Mouse (Mus musculus) G1E (cell line): ENCODE measurements at regions not wholly inside any gene's neighbourhood (a gene's known extent, or its start where the extent isn't known, plus 50 kb on each side); places are given as distances from the start of the nearest gene placed in this dataset.

Experiments used
- ATAC-seq: 2 replicates; pipeline ENCODE4 v1.8.0; 2016; ENCODE audit warnings: mild to moderate bottlenecking; ENCODE audit not compliant: insufficient number of reproducible peaks, poor library complexity, low FRiP score, severe bottlenecking; ENCODE audit errors: extremely low read depth
- DNase-seq: peaks from one replicate; pipeline ENCODE4 v3.0.0; 2012; ENCODE audit warnings: low spot score
- H3K27me3 ChIP-seq: 2 replicates; pipeline ENCODE4 v1.6.1; 2012; ENCODE audit warnings: mild to moderate bottlenecking, low read length, inconsistent platforms; ENCODE audit not compliant: insufficient read depth
- H3K36me3 ChIP-seq: replicated peaks from 2 replicates; pipeline ENCODE3; 2012; ENCODE audit warnings: mild to moderate bottlenecking, inconsistent platforms
- H3K4me1 ChIP-seq: 2 replicates; pipeline ENCODE4 v1.6.1; 2012; ENCODE audit warnings: low read depth, low read length, inconsistent platforms, mixed read lengths; ENCODE audit not compliant: insufficient read depth
- H3K4me3 ChIP-seq: 2 replicates; pipeline ENCODE4 v1.5.1; 2012; ENCODE audit warnings: low read depth, mild to moderate bottlenecking, inconsistent platforms, low read length, moderate library complexity, mixed read lengths
- H3K9me3 ChIP-seq: replicated peaks from 2 replicates; pipeline ENCODE4 v1.6.1; 2012; ENCODE audit warnings: inconsistent platforms
- CTCF ChIP-seq: IDR thresholded peaks from 2 replicates; pipeline ENCODE4 v1.5.1; 2012; ENCODE audit warnings: low read depth, low read length, inconsistent platforms, mixed read lengths
- GATA1 ChIP-seq: IDR thresholded peaks from 2 replicates; pipeline ENCODE4 v1.6.1; 2012; ENCODE audit warnings: borderline replicate concordance, low read length, inconsistent platforms, mixed read lengths
- GATA2 ChIP-seq: IDR thresholded peaks from 2 replicates; pipeline ENCODE4 v1.6.1; 2012; ENCODE audit warnings: low read depth, low read length, inconsistent platforms, borderline replicate concordance
- POLR2AphosphoS5 ChIP-seq: IDR thresholded peaks from 2 replicates; pipeline ENCODE4 v1.6.1; 2012; ENCODE audit warnings: low read depth, low read length, inconsistent platforms; ENCODE audit not compliant: insufficient replicate concordance
- TAL1 ChIP-seq: conservative IDR thresholded peaks from 2 replicates; pipeline ENCODE4 v1.6.1; 2012; ENCODE audit warnings: low read depth, low read length, inconsistent platforms, mixed read lengths

DNA sequence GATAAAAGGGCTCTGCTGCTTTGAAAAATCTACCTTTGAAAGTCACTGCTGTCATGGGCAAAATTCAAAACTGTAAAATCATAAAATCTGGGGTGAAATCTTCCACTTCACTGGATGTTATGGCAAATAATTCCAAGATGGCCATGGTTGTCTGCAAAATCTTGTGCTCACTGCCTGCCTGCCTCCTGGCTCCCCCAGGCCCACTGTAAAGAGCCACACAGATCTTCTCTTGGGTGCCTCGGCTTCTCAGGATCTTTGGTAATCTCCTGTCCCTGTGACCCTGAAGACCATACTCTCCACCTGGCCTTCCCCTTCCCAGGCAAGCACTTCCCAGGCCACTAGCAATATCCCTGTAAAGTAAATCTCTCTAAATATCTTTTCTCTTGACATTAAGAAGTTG lies 505.1 kb upstream of the Kdm8 start:
- no peaks in the 10 kb centered on the region for H3K27me3 ChIP-seq
- DNase-seq (no peak), ATAC-seq (no peak)

DNA sequence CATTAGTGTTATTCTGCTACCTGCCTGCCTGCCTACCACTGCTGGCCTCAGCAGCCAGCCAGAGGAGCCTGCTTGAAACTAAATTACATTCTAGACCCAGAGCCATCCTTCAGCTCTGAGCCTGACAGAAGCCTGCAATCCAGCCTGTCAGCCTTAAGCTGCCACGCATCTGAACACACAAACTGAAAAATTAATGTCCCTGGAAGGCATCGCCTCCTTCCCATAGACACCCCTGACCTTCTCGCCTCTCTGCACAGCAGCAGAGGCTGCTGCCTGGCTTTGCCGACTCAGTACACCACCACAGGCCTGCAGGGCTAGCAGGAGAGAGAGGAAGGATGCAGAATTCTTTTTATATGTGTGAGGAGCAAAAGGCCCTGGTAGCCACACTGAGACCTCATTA lies 502.9 kb upstream of the Kdm8 start:
- no peaks in the 10 kb centered on the region for H3K36me3 ChIP-seq
- no peaks in the 10 kb centered on the region for H3K4me1 ChIP-seq
- H3K9me3 ChIP-seq, result peaks cover 16% of the 10 kb centered on the region
- no peak overlapping the region for H3K4me3 ChIP-seq
- no peak for TF ChIP-seq CTCF
- no peak for TF ChIP-seq POLR2AphosphoS5
- TF ChIP-seq GATA2, result no peak
- TF ChIP-seq TAL1, result no peak
- no peak for TF ChIP-seq GATA1
- no peaks in the 10 kb centered on the region for H3K27me3 ChIP-seq
- ATAC-seq (no peak), DNase-seq (no peak)

More for the DNA sequence above, 505.1 kb upstream of the Kdm8 start:
- Histone ChIP-seq H3K4me1 (no peaks in the 10 kb centered on the region), H3K9me3 (peaks cover 20% of the 10 kb centered on the region), H3K4me3 (no peak overlapping the region), H3K36me3 (no peaks in the 10 kb centered on the region)
- no peak for TF ChIP-seq GATA1
- TF ChIP-seq POLR2AphosphoS5, result no peak
- no peak for TF ChIP-seq CTCF
- no peak for TF ChIP-seq TAL1
- no peak for TF ChIP-seq GATA2

DNA sequence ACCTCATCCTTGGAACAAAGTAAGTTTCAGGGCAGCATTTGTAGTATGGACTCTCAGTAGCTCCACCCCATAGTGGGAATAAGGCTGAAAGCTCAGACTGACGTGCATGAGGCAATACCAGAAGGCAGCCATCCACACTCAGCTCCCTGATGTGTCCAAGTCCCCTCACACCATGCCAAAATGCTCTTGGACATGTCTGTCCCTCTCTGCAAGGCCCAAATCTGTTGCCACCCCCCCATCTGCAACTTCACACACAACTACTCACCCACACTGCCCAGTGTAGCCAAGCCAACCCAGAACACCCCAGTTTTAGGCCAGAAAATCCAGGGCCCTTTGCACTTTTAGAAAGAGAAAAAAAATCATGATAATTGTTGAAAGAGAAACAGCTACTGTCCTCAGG lies 498.1 kb upstream of the Kdm8 start:
- Histone ChIP-seq H3K36me3 (no peaks in the 10 kb centered on the region), H3K9me3 (peaks cover 21% of the 10 kb centered on the region), H3K27me3 (no peaks in the 10 kb centered on the region), H3K4me1 (no peaks in the 10 kb centered on the region), H3K4me3 (no peak overlapping the region)
- ATAC-seq (no peak), DNase-seq (no peak)
- TF ChIP-seq TAL1, result no peak
- TF ChIP-seq GATA1, result no peak
- TF ChIP-seq CTCF, result no peak
- TF ChIP-seq GATA2, result no peak
- no peak for TF ChIP-seq POLR2AphosphoS5

GRCm38 (mm10) chr7:124957329-124957728 lies 487.1 kb upstream of the Kdm8 start:
- no peaks in the 10 kb centered on the region for H3K36me3 ChIP-seq
- no peak overlapping the region for H3K4me3 ChIP-seq
- no peaks in the 10 kb centered on the region for H3K27me3 ChIP-seq
- no peak for TF ChIP-seq GATA1
- no peak for TF ChIP-seq POLR2AphosphoS5
- TF ChIP-seq TAL1, result no peak
- TF ChIP-seq CTCF, result no peak
- TF ChIP-seq GATA2, result no peak
- ATAC-seq (no peak), DNase-seq (no peak)
- H3K4me1 ChIP-seq, result no peaks in the 10 kb centered on the region
- peaks cover 36% of the 10 kb centered on the region for H3K9me3 ChIP-seq

- H3K4me1 ChIP-seq, result no peaks in the 10 kb centered on the region
- no peak overlapping the region for H3K4me3 ChIP-seq
- ATAC-seq, result no peak
- DNase-seq, result no peak
- H3K27me3 ChIP-seq, result no peaks in the 10 kb centered on the region
- no peaks in the 10 kb centered on the region for H3K36me3 ChIP-seq
- H3K9me3 ChIP-seq, result peaks cover 5% of the 10 kb centered on the region; the same call in 1 of the 2 replicates
- TF ChIP-seq CTCF, result no peak
- TF ChIP-seq TAL1, result no peak
- no peak for TF ChIP-seq GATA1
- no peak for TF ChIP-seq POLR2AphosphoS5
- no peak for TF ChIP-seq GATA2
Measured at GRCm38 (mm10) chr7:124974870-124975488, 469.5 kb upstream of the Kdm8 start.

DNA sequence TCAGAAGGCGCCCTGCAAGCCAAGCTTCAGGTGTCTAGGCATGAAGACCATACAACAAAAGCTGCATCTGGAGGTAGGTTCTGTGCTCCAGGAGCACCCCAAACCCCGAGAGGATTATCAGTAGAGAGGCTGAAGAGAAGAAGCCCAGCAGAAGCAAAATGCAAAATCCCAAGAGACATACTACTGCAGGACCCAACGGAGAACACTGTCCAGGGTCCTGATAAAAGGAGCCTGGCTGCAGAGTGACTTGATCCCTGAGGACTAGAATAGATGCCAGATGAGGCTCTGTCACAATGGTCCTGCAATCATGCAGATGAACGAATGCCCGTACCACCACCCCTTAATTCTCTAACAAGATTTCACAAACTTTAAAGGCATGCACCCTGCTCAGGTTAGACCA lies 455.0 kb upstream of the Kdm8 start:
- Histone ChIP-seq H3K9me3 (peaks cover 22% of the 10 kb centered on the region), H3K4me3 (no peak overlapping the region), H3K36me3 (no peaks in the 10 kb centered on the region), H3K27me3 (no peaks in the 10 kb centered on the region), H3K4me1 (no peaks in the 10 kb centered on the region)
- TF ChIP-seq TAL1, result no peak
- no peak for ATAC-seq
- DNase-seq, result no peak

DNA sequence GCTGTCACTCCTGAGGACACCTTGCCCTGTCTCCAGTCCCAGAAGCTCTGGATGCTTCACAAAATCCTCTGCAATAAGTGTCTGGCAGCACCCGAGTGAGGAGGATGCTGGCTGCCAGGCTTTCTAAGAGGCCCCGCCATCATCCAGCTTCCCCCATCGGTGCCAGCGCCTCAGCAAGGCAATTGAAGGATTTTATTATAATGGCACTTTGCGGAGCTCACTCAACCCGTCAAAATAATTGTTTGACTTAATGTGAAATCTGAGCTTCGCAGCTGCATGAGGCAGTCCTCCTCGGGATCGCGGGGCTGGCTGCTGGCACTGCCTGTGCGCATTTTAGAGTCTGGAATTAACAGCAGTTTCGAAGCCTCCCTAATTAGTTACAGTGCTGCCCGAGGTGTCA lies 453.8 kb upstream of the Kdm8 start:
- DNase-seq, result no peak
- ATAC-seq, result no peak
- no peaks in the 10 kb centered on the region for H3K27me3 ChIP-seq
- H3K9me3 ChIP-seq, result peaks cover 23% of the 10 kb centered on the region
- no peaks in the 10 kb centered on the region for H3K4me1 ChIP-seq
- no peaks in the 10 kb centered on the region for H3K36me3 ChIP-seq
- no peak overlapping the region for H3K4me3 ChIP-seq
- TF ChIP-seq TAL1 (no peak), POLR2AphosphoS5 (no peak), GATA1 (no peak), GATA2 (no peak)
